ENCODE assay signal across 28 mouse cellular contexts in genomic region chr2:181409643-181410042, GRCm38 (mm10). TPM values are rescaled to one million over a fixed set of nuclear protein-coding genes. Genes with fewer than 3 reads are reported as not detected.
DNase-seq lines count a peak whose midpoint lies in the region; ATAC-seq and TF ChIP-seq lines count a peak whose summit lies in the region.
"Had no signal": no experiment of that assay in that cellular context is flagged by ENCODE, and none has a peak within 500 bp of the region (broad histone marks: within the 10 kb centered on the region; RNA-seq: fewer than 3 reads in every experiment).

No protein-coding gene starts in this region.

- TF ChIP-seq POLR2A in kidney, adult 2 months (IDR thresholded peaks at IDR 0.05; ENCODE audit: low read depth, low read length): no peak
- TF ChIP-seq POLR2A in CH12.LX (IDR thresholded peaks at IDR 0.05; ENCODE audit: low read depth, low read length): 0 out of 2 replicates have a peak, but pooled peaks have one; percentile 24

- no peaks in the 10 kb centered on the region for H3K9me3 ChIP-seq in CH12.LX (replicated peaks; ENCODE audit: low read length)
- no peaks in the 10 kb centered on the region for H3K9me3 ChIP-seq in forebrain, embryonic 10.5 days
- no peaks in the 10 kb centered on the region for H3K9me3 ChIP-seq in midbrain, embryonic 11.5 days (ENCODE audit: control insufficient read depth, low read length)
- H3K9me3 ChIP-seq: embryonic facial prominence, embryonic 12.5 days; embryonic facial prominence, embryonic 15.5 days; forebrain, embryonic 13.5 days; hindbrain, embryonic 10.5 days; hindbrain, embryonic 13.5 days had no signal

- no peak overlapping the region for H3K27ac ChIP-seq in kidney, adult 2 months (ENCODE audit: insufficient read depth, low read depth, low read length)
- peak overlapping the region; percentile 28; the same call in 1 of the 2 replicates for H3K27ac ChIP-seq in CH12.LX (ENCODE audit: insufficient read depth, low read depth)
- H3K27ac ChIP-seq in forebrain, embryonic 10.5 days: no peak overlapping the region
- H3K27ac ChIP-seq in midbrain, embryonic 11.5 days (ENCODE audit: low read depth, low read length): no peak overlapping the region
- H3K27ac ChIP-seq: embryonic facial prominence, embryonic 12.5 days; embryonic facial prominence, embryonic 15.5 days; forebrain, embryonic 13.5 days; gastrocnemius, adult 2 months; hindbrain, embryonic 10.5 days had no signal

- ATAC-seq in megakaryocyte, adult 5-6 weeks (ENCODE audit: poor library complexity, severe bottlenecking): peak; percentile 34; the same call in 1 of the 2 replicates
- ATAC-seq in midbrain, embryonic 11.5 days (ENCODE audit: low FRiP score): no peak
- ATAC-seq: forebrain, embryonic 13.5 days; forebrain, embryonic 16.5 days; hindbrain, embryonic 16.5 days; inflammation-experienced regulatory T-cells, adult 6 months; intestine, postnatal 0 days; Patski had no signal

- dilution Hi-C loops in CH12.LX (cut with MboI; ENCODE audit: extremely low pct_ligation_motif_present, extremely low pct_unique_long_range_greater_than_20kb, low sequenced_read_pairs): no loop called here

- no peaks in the 10 kb centered on the region for H3K36me3 ChIP-seq in kidney, adult 2 months (ENCODE audit: control insufficient read depth, insufficient read depth, low read length)
- peaks cover 5 to 56% of the 10 kb centered on the region in 2 experiments for H3K36me3 ChIP-seq in CH12.LX (replicated peaks in 1 of 2; ENCODE audit: control insufficient read depth in 1 of 2, insufficient read depth in 1 of 2, low read length in 1 of 2)
- peaks cover 23% of the 10 kb centered on the region; the same call in 1 of the 2 replicates for H3K36me3 ChIP-seq in forebrain, embryonic 10.5 days (replicated peaks)
- no peaks in the 10 kb centered on the region for H3K36me3 ChIP-seq in midbrain, embryonic 11.5 days (ENCODE audit: control insufficient read depth, insufficient read depth, low read length)
- H3K36me3 ChIP-seq: embryonic facial prominence, embryonic 12.5 days; embryonic facial prominence, embryonic 15.5 days had no signal

- peak overlapping the region; percentile 86 for H3K4me2 ChIP-seq in CH12.LX (ENCODE audit: insufficient read depth, low read depth, poor library complexity, severe bottlenecking)
- H3K4me2 ChIP-seq in midbrain, embryonic 11.5 days: no peak overlapping the region
- H3K4me2 ChIP-seq: embryonic facial prominence, embryonic 12.5 days; embryonic facial prominence, embryonic 15.5 days; forebrain, embryonic 13.5 days; heart, embryonic 11.5 days; hindbrain, embryonic 13.5 days had no signal

- peak overlapping the region; percentile 39 for H3K9ac ChIP-seq in CH12.LX (ENCODE audit: insufficient read depth, low read depth)
- H3K9ac ChIP-seq in midbrain, embryonic 11.5 days (ENCODE audit: low read length): no peak overlapping the region
- H3K9ac ChIP-seq: embryonic facial prominence, embryonic 12.5 days; embryonic facial prominence, embryonic 15.5 days; forebrain, embryonic 13.5 days; hindbrain, embryonic 13.5 days had no signal

- no peaks in the 10 kb centered on the region for H3K27me3 ChIP-seq in kidney, adult 2 months (replicated peaks; ENCODE audit: control insufficient read depth, insufficient read depth, low read length)
- no peaks in the 10 kb centered on the region for H3K27me3 ChIP-seq in CH12.LX (replicated peaks)
- no peaks in the 10 kb centered on the region for H3K27me3 ChIP-seq in forebrain, embryonic 10.5 days (ENCODE audit: poor library complexity, severe bottlenecking)
- no peaks in the 10 kb centered on the region for H3K27me3 ChIP-seq in midbrain, embryonic 11.5 days (ENCODE audit: control insufficient read depth, insufficient read depth, low read length)
- H3K27me3 ChIP-seq: embryonic facial prominence, embryonic 12.5 days; embryonic facial prominence, embryonic 15.5 days; forebrain, embryonic 13.5 days; hindbrain, embryonic 13.5 days; Patski had no signal

- peaks cover 2% of the 10 kb centered on the region; the same call in 1 of the 2 replicates for H3K79me2 ChIP-seq in CH12.LX (replicated peaks; ENCODE audit: control insufficient read depth, extremely low read depth, insufficient read depth, poor library complexity, severe bottlenecking)

- TF ChIP-seq RAD21 in CH12.LX (IDR thresholded peaks at IDR 0.05; ENCODE audit: low read depth, low read length): no peak

- no peak for TF ChIP-seq CTCF in kidney, adult 2 months (conservative IDR thresholded peaks at IDR 0.05; ENCODE audit: insufficient read depth, insufficient read length, low read depth, low read length)
- TF ChIP-seq CTCF in CH12.LX (conservative IDR thresholded peaks at IDR 0.05 in 1 of 2, IDR thresholded peaks at IDR 0.05 in 1 of 2; ENCODE audit: low read depth in 2 of 2, low read length in 2 of 2): no peak

- in situ Hi-C loops in CH12.LX (cut with MboI; ENCODE audit: low pct_ligation_motif_present, low pct_unique_long_range_greater_than_20kb, low sequenced_read_pairs): loop anchor here (10.0 kb wide), 1 partner anchor 285 kb away; the partner anchor contains the start of genes Lkaaear1 and Rgs19

- TF ChIP-seq EP300 in CH12.LX (IDR thresholded peaks at IDR 0.05; ENCODE audit: low read length): no peak

- no peak overlapping the region for H3K4me3 ChIP-seq in kidney, adult 2 months (ENCODE audit: insufficient read depth, low read depth, low read length)
- H3K4me3 ChIP-seq in CH12.LX (replicated peaks in 1 of 3; ENCODE audit: low read depth in 2 of 3, low read length in 2 of 3, poor library complexity in 1 of 3): no peak overlapping the region
- no peak overlapping the region for H3K4me3 ChIP-seq in forebrain, embryonic 10.5 days
- H3K4me3 ChIP-seq in midbrain, embryonic 11.5 days (ENCODE audit: low read depth, low read length): no peak overlapping the region
- H3K4me3 ChIP-seq: embryonic facial prominence, embryonic 12.5 days; embryonic facial prominence, embryonic 15.5 days; forebrain, embryonic 13.5 days; gastrocnemius, adult 2 months; hindbrain, embryonic 10.5 days; hindbrain, embryonic 13.5 days had no signal

- 80% methylated on average over 7 of the region's 7 CpGs for WGBS in kidney, adult 2 months
- 86% methylated on average over 7 of the region's 7 CpGs for WGBS in forebrain, embryonic 10.5 days
- WGBS in midbrain, embryonic 11.5 days: 86% methylated on average over 7 of the region's 7 CpGs

- no peaks in the 10 kb centered on the region for H3K4me1 ChIP-seq in kidney, adult 2 months (ENCODE audit: control insufficient read depth, insufficient read depth, low read length)
- H3K4me1 ChIP-seq in CH12.LX (ENCODE audit: control insufficient read depth in 1 of 2, insufficient read depth in 2 of 2): peaks cover 18 to 26% of the 10 kb centered on the region in 2 experiments
- H3K4me1 ChIP-seq in forebrain, embryonic 10.5 days: peaks cover 12% of the 10 kb centered on the region
- no peaks in the 10 kb centered on the region for H3K4me1 ChIP-seq in midbrain, embryonic 11.5 days (ENCODE audit: control insufficient read depth, insufficient read depth, low read length)
- H3K4me1 ChIP-seq: embryonic facial prominence, embryonic 12.5 days; embryonic facial prominence, embryonic 15.5 days; forebrain, embryonic 13.5 days had no signal

- DNase-seq in kidney, adult 2 months: peak; percentile 16
- no peak for DNase-seq in kidney, postnatal 10 days
- DNase-seq in CD4-positive helper T cell, adult 2 months (ENCODE audit: low read depth, low spot score): peak; percentile 45
- peak; percentile 48 for DNase-seq in CH12.LX (ENCODE audit: extremely low read depth)
- DNase-seq in forebrain, embryonic 10.5 days (ENCODE audit: extremely low spot score, low spot score): no peak
- no peak for DNase-seq in midbrain, embryonic 11.5 days (ENCODE audit: low spot score, missing footprints)
- no peak for DNase-seq in heart, postnatal 4 days
- DNase-seq: adrenal gland, postnatal 10 days; adrenal gland, postnatal 36 days; cerebellum, adult 11 months; cerebellum, adult 2 months; cerebellum, adult 9-11 months; cerebellum, postnatal 25 days; gastrocnemius, adult 2 months; gastrocnemius, postnatal 14 days; heart, adult 11 months had no signal

RNA-seq across cellular contexts. Expression of gene Lime1, which starts 29.8 kb away (rescaled TPM):
- 35.1 and 53.7 TPM in 2 replicates for polyA plus RNA-seq in kidney, adult 2 months (2012; rRNA removed)
- 59.7 and 61.8 TPM in 2 replicates for total RNA-seq in CH12.LX (2012; rRNA removed)
- 61.5 and 67.0 TPM in 2 replicates for total RNA-seq in CH12.LX (2014; rRNA removed)
- 70.7 and 73.9 TPM in 2 replicates for polyA plus RNA-seq in CH12.LX (2012; ENCODE audit: insufficient read length, low read depth)
- 21.5 and 25.4 TPM in 2 replicates for total RNA-seq in megakaryocyte, adult 5-6 weeks (2015)
- total RNA-seq in megakaryocyte, adult 5-6 weeks (2017): 20.4 and 28.9 TPM in 2 replicates
- polyA plus RNA-seq in forebrain, embryonic 10.5 days (2016; fragmentation: Nextera tagmentation; extraction: Ambion mirVana): 29.8 TPM in 2 replicates
- polyA plus RNA-seq in midbrain, embryonic 11.5 days (2014; fragmentation: Nextera tagmentation; extraction: Ambion mirVana): 19.7 TPM in 2 replicates
- total RNA-seq in heart, postnatal 4 days (2021): 1 to 10 TPM; 8.8 to 8.9 TPM

RNA-seq across cellular contexts. Expression of gene Arfrp1, which starts 44.4 kb away (rescaled TPM):
- 32.0 and 36.0 TPM in 2 replicates for polyA plus RNA-seq in kidney, adult 2 months (2012; rRNA removed)
- 29.2 and 35.5 TPM in 2 replicates for total RNA-seq in CH12.LX (2012; rRNA removed)
- total RNA-seq in CH12.LX (2014; rRNA removed): 45.3 and 46.0 TPM in 2 replicates
- polyA plus RNA-seq in CH12.LX (2012; ENCODE audit: insufficient read length, low read depth): 55.6 and 72.7 TPM in 2 replicates
- 22.8 and 29.9 TPM in 2 replicates for total RNA-seq in megakaryocyte, adult 5-6 weeks (2015)
- total RNA-seq in megakaryocyte, adult 5-6 weeks (2017): 37.2 and 43.3 TPM in 2 replicates
- polyA plus RNA-seq in forebrain, embryonic 10.5 days (2016; fragmentation: Nextera tagmentation; extraction: Ambion mirVana): 80.0 and 84.5 TPM in 2 replicates
- 54.2 and 60.9 TPM in 2 replicates for polyA plus RNA-seq in midbrain, embryonic 11.5 days (2014; fragmentation: Nextera tagmentation; extraction: Ambion mirVana)
- total RNA-seq in heart, postnatal 4 days (2021): 10 to 100 TPM; 39.6 to 41.0 TPM

RNA-seq across cellular contexts. Expression of gene Zgpat, which starts 44.9 kb away (rescaled TPM):
- 29.6 and 35.2 TPM in 2 replicates for polyA plus RNA-seq in kidney, adult 2 months (2012; rRNA removed)
- total RNA-seq in CH12.LX (2012; rRNA removed) (23.9 and 29.8 TPM in 2 replicates), CH12.LX (2014; rRNA removed) (18.4 and 19.3 TPM in 2 replicates)
- 20.9 and 21.1 TPM in 2 replicates for polyA plus RNA-seq in CH12.LX (2012; ENCODE audit: insufficient read length, low read depth)
- 4.9 and 7.9 TPM in 2 replicates for total RNA-seq in megakaryocyte, adult 5-6 weeks (2015)
- 28.0 and 29.5 TPM in 2 replicates for total RNA-seq in megakaryocyte, adult 5-6 weeks (2017)
- polyA plus RNA-seq in forebrain, embryonic 10.5 days (2016; fragmentation: Nextera tagmentation; extraction: Ambion mirVana): 43.7 and 47.4 TPM in 2 replicates
- 34.5 and 36.8 TPM in 2 replicates for polyA plus RNA-seq in midbrain, embryonic 11.5 days (2014; fragmentation: Nextera tagmentation; extraction: Ambion mirVana)
- total RNA-seq in heart, postnatal 4 days (2021): 10 to 100 TPM; 20.7 to 22.8 TPM

RNA-seq across cellular contexts. Expression of gene Zbtb46, which starts 49.6 kb away (rescaled TPM):
- 7.7 and 8.0 TPM in 2 replicates for polyA plus RNA-seq in kidney, adult 2 months (2012; rRNA removed)
- total RNA-seq in CH12.LX (2012; rRNA removed): 4.1 and 9.3 TPM in 2 replicates
- 6.2 and 6.7 TPM in 2 replicates for total RNA-seq in CH12.LX (2014; rRNA removed)
- polyA plus RNA-seq in CH12.LX (2012; ENCODE audit: insufficient read length, low read depth): 5.3 and 6.0 TPM in 2 replicates
- 1.4 and 2.5 TPM in 2 replicates for total RNA-seq in megakaryocyte, adult 5-6 weeks (2015)
- total RNA-seq in megakaryocyte, adult 5-6 weeks (2017): 2.3 and 3.9 TPM in 2 replicates
- 17.5 and 18.3 TPM in 2 replicates for polyA plus RNA-seq in forebrain, embryonic 10.5 days (2016; fragmentation: Nextera tagmentation; extraction: Ambion mirVana)
- 16.2 and 16.5 TPM in 2 replicates for polyA plus RNA-seq in midbrain, embryonic 11.5 days (2014; fragmentation: Nextera tagmentation; extraction: Ambion mirVana)
- 10 to 100 TPM; 14.9 to 16.5 TPM for total RNA-seq in heart, postnatal 4 days (2021)

Comparison
In these comparisons a context has a peak if more than half of its experiments do, and no peak if none do; other contexts are left out.
1. DNase-seq: peak in kidney, adult 2 months (single experiment), CD4-positive helper T cell, adult 2 months (single experiment) and CH12.LX (single experiment); none in kidney, postnatal 10 days (single experiment), forebrain, embryonic 10.5 days (single experiment), midbrain, embryonic 11.5 days (single experiment) and heart, postnatal 4 days (single experiment).